Mouse (Mus musculus) forebrain, postnatal 0 days (tissue): Measurements from ENCODE around the gene Zfp229. TPM values are rescaled to one million over a fixed set of nuclear protein-coding genes. Genes with fewer than 3 reads are reported as not detected.
"Not testable (repeated sequence)": the region's sequence is repeated elsewhere in the genome, so short reads cannot be mapped to it uniquely, and the experiment has no call there.

Experiments
- ATAC-seq: fragments of 200-750 bp; cut with Nextera tagmentation; 2 replicates; pipeline ENCODE4 v1.8.0; 2017; ENCODE audit warnings: mild to moderate bottlenecking, moderate library complexity
- DNase-seq: peaks from one replicate; pipeline ENCODE4 v3.0.0-alpha.2; 2015
- H3K27ac ChIP-seq: fragments of 300-500 bp; sonication (generic); 2 replicates; pipeline ENCODE4 v1.5.1; 2014; ENCODE audit warnings: low read depth, mild to moderate bottlenecking, antibody characterized with exemption, low read length, moderate library complexity, mixed read lengths
- H3K27me3 ChIP-seq: fragments of 300-500 bp; sonication (generic); 2 replicates; pipeline ENCODE4 v1.6.1; 2014; ENCODE audit warnings: mild to moderate bottlenecking, low read length, mixed read lengths; ENCODE audit not compliant: insufficient read depth
- H3K36me3 ChIP-seq: fragments of 300-500 bp; sonication (generic); 2 replicates; pipeline ENCODE4 v1.6.1; 2014; ENCODE audit warnings: mild to moderate bottlenecking, moderate library complexity; ENCODE audit not compliant: insufficient read depth
- H3K4me1 ChIP-seq: fragments of 300-500 bp; sonication (generic); 2 replicates; pipeline ENCODE4 v1.6.1; 2014; ENCODE audit warnings: antibody characterized with exemption; ENCODE audit not compliant: insufficient read depth
- H3K4me2 ChIP-seq: fragments of 300-500 bp; sonication (generic); 2 replicates; pipeline ENCODE4 v1.6.1; 2014; ENCODE audit warnings: low read depth, mild to moderate bottlenecking, moderate library complexity
- H3K4me3 ChIP-seq: fragments of 300-500 bp; sonication (generic); 2 replicates; pipeline ENCODE4 v1.5.1; 2014; ENCODE audit warnings: low read depth, low read length, mixed read lengths
- H3K9ac ChIP-seq: fragments of 300-500 bp; sonication (generic); 2 replicates; pipeline ENCODE4 v1.6.1; 2014; ENCODE audit warnings: mild to moderate bottlenecking
- H3K9me3 ChIP-seq: fragments of 300-500 bp; sonication (generic); 2 replicates; pipeline ENCODE4 v1.6.1; 2016; ENCODE audit warnings: low read length
- CTCF ChIP-seq: sonication (generic); IDR thresholded peaks from 2 replicates; pipeline ENCODE4 v1.5.1; 2016; ENCODE audit warnings: antibody characterized with exemption, control low read depth, low read depth
- WGBS: fragments of 180-500 bp; shearing (Covaris S2); extraction: QIAGEN DNeasy Blood & Tissue Kit; methylation state at CpG from one replicate; pipeline ENCODE4 v1.1.7; 2014; 5-methylcytosine and 5-hydroxymethylcytosine counted together
- polyA plus RNA-seq: library from polyadenylated mRNA; unstranded; fragments of >200 nt; fragmentation: Nextera tagmentation; extraction: Ambion mirVana; gene quantifications from 2 replicates; pipeline ENCODE4 v1.2.1, GENCODE M21; 2015
- total RNA-seq: library from RNA; depleted of rRNA; stranded (reverse); fragments of >200 nt; gene quantifications from 2 replicates; pipeline ENCODE4 v1.2.3, GENCODE M21; 2014

The Zfp229 gene
- total and polyA plus RNA-seq, 2 experiments from 2014 or later: 5.2 to 24.4 TPM

DNA sequence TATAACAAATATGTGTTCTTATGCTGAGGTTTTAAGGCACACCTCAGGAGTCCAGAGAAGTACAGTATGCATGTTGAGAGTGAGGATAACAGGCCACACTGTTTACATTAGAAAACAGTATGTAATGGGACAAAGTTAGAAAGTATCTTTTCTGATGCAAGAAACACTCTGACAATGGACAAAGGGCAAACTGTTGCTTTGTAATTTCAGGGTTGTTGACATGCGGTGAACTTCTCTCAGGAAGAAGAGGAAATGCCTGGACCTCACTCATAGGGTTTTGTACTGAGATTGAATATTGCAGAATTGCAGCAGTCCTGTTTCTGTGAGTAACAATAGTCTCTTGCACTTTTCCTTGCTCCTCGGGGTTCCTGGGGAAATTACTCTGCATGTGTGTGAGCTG is 22.2 kb upstream of the Zfp229 start:
- ATAC-seq: no peak
- H3K27ac ChIP-seq: no peak overlapping the region

DNA sequence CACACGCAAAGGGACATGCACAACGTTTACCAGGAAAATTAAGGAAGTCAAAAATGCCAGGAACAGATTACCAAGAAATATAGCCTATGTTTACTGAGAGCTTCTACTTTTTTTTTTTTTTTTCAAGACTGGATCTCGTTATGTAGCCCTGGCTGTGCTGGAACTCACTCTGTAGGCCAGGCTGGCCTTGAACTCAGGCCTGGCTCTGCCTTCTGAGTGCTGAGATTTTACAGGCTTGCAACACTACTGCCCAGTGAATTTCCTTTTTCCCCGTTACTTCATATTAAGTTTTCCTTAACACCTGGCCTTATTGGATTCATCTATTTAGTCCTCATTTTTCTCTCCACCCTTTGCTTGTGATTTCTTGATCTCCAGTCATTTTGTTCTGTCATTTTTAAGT is 2.5 kb downstream of the Zfp229 start:
- peak overlapping the region; percentile 80; the same call in 1 of the 2 replicates for H3K9ac ChIP-seq
- 0 out of 2 replicates have a peak, but pooled peaks cover 8% of the 10 kb centered on the region for H3K4me1 ChIP-seq
- peak overlapping the region; percentile 79; the same call in 1 of the 2 replicates for H3K27ac ChIP-seq
- 83% methylated on average over 4 of the region's 4 CpGs for WGBS
- no peak for ATAC-seq
- H3K4me2 ChIP-seq: peak overlapping the region; percentile 59
- no peak for TF ChIP-seq CTCF
- H3K36me3 ChIP-seq: peaks cover 11% of the 10 kb centered on the region; the same call in 1 of the 2 replicates
- no peaks in the 10 kb centered on the region for H3K27me3 ChIP-seq
- no peak for DNase-seq
- peak overlapping the region; percentile 72 for H3K4me3 ChIP-seq
- no peaks in the 10 kb centered on the region for H3K9me3 ChIP-seq

More for the DNA sequence above, 22.2 kb upstream of the Zfp229 start:
- peak overlapping the region; percentile 46 for H3K4me3 ChIP-seq
- no peak for DNase-seq
- H3K9me3 ChIP-seq: no peaks in the 10 kb centered on the region
- TF ChIP-seq CTCF: no peak
- peak overlapping the region; percentile 62 for H3K4me2 ChIP-seq
- H3K9ac ChIP-seq: peak overlapping the region; percentile 7; the same call in 1 of the 2 replicates
- H3K36me3 ChIP-seq: peaks cover 10% of the 10 kb centered on the region; the same call in 1 of the 2 replicates
- peaks cover 3% of the 10 kb centered on the region; the same call in 1 of the 2 replicates for H3K4me1 ChIP-seq
- 23% methylated on average over 2 of the region's 2 CpGs for WGBS
- no peaks in the 10 kb centered on the region for H3K27me3 ChIP-seq

DNA sequence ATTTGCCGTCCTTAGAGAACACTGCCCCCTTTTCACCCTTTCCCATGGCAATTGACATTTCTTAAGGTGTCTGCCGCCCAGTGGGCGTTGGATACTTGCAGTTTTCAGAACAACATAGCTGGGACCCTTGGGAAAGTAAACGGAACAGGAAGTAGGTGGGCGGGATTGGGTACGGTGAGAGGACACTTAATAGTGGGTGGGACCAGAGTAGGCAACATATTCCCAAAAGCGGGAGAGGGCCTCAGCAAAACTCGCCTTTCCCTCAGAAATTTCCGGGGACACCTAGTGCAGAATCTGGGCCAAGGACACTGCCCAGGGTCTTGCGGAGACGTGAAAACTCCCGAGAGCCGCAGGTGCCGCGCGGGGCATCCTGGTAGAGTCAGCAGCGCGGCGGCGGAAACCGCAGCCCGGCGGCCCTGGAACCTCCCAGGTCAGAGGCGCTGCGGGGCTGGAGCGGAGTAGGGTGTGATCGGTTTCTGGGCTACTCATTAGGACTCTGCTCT is 3.0 kb downstream of the Zfp229 start:
- Histone ChIP-seq H3K9me3 (no peaks in the 10 kb centered on the region), H3K4me1 (0 out of 2 replicates have a peak, but pooled peaks cover 8% of the 10 kb centered on the region), H3K4me3 (peak overlapping the region; percentile 72), H3K27ac (peak overlapping the region; percentile 79), H3K36me3 (peaks cover 13% of the 10 kb centered on the region; the same call in 1 of the 2 replicates), H3K27me3 (no peaks in the 10 kb centered on the region), H3K4me2 (peak overlapping the region; percentile 59), H3K9ac (peak overlapping the region; percentile 80)
- WGBS: 2% methylated on average over 27 of the region's 27 CpGs
- DNase-seq: peak; percentile 82
- TF ChIP-seq CTCF: peak; percentile 57
- peak; percentile 99 for ATAC-seq

DNA sequence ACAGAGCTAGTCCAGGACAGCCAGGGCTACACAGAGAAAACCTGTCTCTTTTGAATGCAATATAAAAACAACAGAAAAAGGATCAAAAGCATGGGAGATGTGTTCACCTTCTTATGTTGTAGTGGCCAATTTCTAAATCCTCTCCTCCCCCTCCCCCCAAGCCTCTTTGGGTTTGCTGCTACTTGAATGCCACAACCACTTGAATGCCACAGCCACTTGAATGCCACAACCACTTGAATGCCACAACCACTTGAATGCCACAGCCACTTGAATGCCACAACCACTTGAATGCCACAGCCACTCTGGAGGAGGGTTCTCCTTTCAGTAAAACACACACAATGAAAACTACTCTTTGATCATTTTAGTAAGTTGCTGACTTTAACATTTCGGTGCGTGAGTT is 22.2 kb downstream of the Zfp229 start:
- no peak overlapping the region for H3K4me2 ChIP-seq
- no peak overlapping the region for H3K4me3 ChIP-seq
- ATAC-seq (no peak), DNase-seq (no peak)
- peaks cover 2% of the 10 kb centered on the region; the same call in 1 of the 2 replicates for H3K36me3 ChIP-seq
- H3K9me3 ChIP-seq: no peaks in the 10 kb centered on the region
- no peak overlapping the region for H3K27ac ChIP-seq
- no peaks in the 10 kb centered on the region for H3K4me1 ChIP-seq
- WGBS: 29% methylated on average over 2 of the region's 2 CpGs
- no peak for TF ChIP-seq CTCF
- no peak overlapping the region for H3K9ac ChIP-seq
- no peaks in the 10 kb centered on the region for H3K27me3 ChIP-seq

DNA sequence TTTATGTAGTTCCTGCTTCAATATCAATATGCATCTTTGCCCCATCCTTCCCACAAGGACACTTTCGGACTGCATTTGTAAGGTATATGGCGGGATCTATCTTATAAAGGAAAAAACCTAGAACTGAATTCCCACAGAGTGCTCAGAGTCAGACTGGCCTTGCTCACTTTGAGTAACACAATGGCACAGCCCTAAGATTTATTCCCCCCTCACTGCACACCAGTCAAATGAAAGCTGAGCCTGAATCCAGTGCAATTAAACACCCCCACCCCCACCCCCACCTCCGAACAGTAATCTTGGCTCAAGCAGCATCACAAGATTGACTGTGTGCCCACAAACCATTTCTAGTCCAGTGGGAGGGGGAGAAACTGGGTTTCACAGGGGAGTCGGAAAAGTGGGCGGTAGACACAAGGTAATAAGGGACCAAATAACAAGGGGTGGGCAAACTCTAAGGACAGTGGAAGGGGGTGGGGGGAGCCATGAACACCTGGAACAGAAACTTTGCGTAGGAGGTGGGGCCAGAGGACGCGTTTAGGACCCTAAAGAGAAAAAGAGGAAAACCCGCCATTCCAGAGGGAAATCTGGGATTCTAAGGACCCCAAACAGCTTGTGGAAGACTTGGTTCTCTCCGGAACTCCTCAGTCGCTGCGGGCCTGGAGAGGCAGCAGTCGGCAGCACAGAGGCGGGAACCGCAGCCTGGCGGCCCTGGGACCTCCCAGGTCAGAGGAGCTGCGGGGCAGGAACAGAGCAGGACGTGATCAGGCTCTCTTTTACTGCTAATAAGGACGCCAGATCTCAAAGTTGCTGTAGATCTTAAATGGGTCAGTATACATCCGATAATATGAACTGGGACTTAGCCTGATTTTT is 23.0 kb downstream of the Zfp229 start:
- Histone ChIP-seq H3K36me3 (no peaks in the 10 kb centered on the region), H3K27ac (no peak overlapping the region), H3K9me3 (no peaks in the 10 kb centered on the region), H3K27me3 (no peaks in the 10 kb centered on the region), H3K4me2 (peak overlapping the region; percentile 54), H3K4me3 (peak overlapping the region; percentile 28), H3K9ac (peak overlapping the region; percentile 31; the same call in 1 of the 2 replicates), H3K4me1 (no peaks in the 10 kb centered on the region)
- 10% methylated on average over 20 of the region's 20 CpGs for WGBS
- peak; percentile 45 for ATAC-seq
- no peak for DNase-seq
- TF ChIP-seq CTCF: no peak

DNA sequence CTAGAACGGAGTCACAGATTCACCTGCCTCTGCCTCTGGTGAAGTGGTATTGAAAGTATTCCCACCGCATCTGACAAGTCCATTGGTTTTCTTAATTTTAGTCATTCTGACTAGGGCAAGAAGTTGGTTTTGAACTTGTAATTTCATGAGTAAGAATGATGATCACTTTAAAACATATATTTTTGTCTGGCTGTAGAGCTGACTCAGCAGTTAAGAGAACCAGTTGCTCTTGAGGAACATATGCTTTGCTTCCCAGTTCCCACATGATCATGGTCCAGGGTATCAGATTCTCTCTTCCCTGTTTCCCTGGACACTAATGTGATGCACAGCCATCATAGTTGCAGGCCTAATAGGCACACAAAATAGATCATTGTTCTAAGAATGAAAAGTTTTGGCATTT is 39.7 kb downstream of the Zfp229 start:
- H3K9ac ChIP-seq: no peak overlapping the region
- H3K27ac ChIP-seq: no peak overlapping the region
- H3K4me3 ChIP-seq: no peak overlapping the region
- no peaks in the 10 kb centered on the region for H3K4me1 ChIP-seq
- no peak overlapping the region for H3K4me2 ChIP-seq
- TF ChIP-seq CTCF: no peak
- WGBS: 88% methylated on average over 2 of the region's 2 CpGs
- ATAC-seq: no peak
- no peak for DNase-seq
- no peaks in the 10 kb centered on the region for H3K27me3 ChIP-seq
- no peaks in the 10 kb centered on the region for H3K9me3 ChIP-seq
- no peaks in the 10 kb centered on the region for H3K36me3 ChIP-seq

DNA sequence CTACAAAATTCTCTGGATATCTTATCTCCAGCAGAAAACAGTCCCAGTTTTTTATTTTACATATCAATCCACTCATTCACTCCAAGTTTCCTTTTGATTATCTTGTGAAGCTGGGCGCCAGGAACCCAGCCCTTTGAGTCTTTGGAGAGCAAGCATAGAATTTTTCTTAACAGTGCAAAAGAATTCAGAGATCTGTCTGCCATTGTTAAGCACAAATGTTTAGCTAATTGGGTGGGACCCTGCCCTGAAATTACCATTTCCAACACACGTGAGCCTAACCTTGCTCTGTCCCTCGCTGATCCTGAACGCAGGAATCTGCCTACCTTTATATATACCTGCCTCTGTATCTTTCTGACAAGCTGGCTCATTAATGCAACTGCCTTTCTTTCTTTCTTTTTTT is 61.7 kb downstream of the Zfp229 start:
- H3K36me3 ChIP-seq: no peaks in the 10 kb centered on the region
- TF ChIP-seq CTCF: no peak
- no peak overlapping the region for H3K9ac ChIP-seq
- H3K4me3 ChIP-seq: no peak overlapping the region
- no peak overlapping the region for H3K4me2 ChIP-seq
- WGBS: 84% methylated on average over 4 of the region's 4 CpGs
- DNase-seq (no peak), ATAC-seq (no peak)
- no peaks in the 10 kb centered on the region for H3K27me3 ChIP-seq
- no peaks in the 10 kb centered on the region for H3K4me1 ChIP-seq
- no peaks in the 10 kb centered on the region for H3K9me3 ChIP-seq
- no peak overlapping the region for H3K27ac ChIP-seq

DNA sequence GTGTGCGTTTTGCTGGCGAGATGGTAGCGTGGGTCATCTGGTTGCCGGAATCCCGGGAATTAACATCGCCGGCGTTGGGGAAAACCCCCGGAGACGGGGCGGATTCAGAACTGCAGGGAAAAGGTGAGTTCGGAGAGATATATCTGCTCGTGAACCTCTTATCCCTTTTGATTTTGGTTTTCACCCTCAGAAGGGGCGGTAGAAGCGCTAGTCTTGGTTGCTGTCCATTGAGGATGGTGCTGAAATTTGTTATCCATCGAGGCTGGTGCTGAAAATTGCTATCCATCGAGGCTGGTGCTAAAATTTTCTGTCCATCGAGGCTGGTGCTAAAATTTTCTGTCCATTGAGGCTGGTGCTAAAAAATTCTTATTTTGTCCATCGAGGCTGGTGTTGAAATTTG is 70.8 kb downstream of the Zfp229 start:
- not testable (repeated sequence) for H3K4me1 ChIP-seq, H3K4me3 ChIP-seq, H3K27ac ChIP-seq, H3K9ac ChIP-seq, ATAC-seq, H3K27me3 ChIP-seq, DNase-seq, H3K36me3 ChIP-seq, H3K9me3 ChIP-seq, H3K4me2 ChIP-seq
- 56% methylated on average over 18 of the region's 19 CpGs for WGBS
